Mouse (Mus musculus) olfactory bulb, adult 2 months (tissue): Measurements from ENCODE around the gene Nt5c1a.

Experiments
- CTCF ChIP-seq: fragments of 200-500 bp; IDR thresholded peaks from 2 replicates; pipeline ENCODE4 v1.5.1; 2012; ENCODE audit warnings: low read depth, mild to moderate bottlenecking, low read length, moderate library complexity; ENCODE audit not compliant: insufficient read depth
- POLR2A ChIP-seq: fragments of 200-500 bp; IDR thresholded peaks from 2 replicates; pipeline ENCODE4 v1.6.1; 2012; ENCODE audit warnings: mild to moderate bottlenecking, low read depth, low read length, moderate library complexity; ENCODE audit not compliant: insufficient read depth

DNA sequence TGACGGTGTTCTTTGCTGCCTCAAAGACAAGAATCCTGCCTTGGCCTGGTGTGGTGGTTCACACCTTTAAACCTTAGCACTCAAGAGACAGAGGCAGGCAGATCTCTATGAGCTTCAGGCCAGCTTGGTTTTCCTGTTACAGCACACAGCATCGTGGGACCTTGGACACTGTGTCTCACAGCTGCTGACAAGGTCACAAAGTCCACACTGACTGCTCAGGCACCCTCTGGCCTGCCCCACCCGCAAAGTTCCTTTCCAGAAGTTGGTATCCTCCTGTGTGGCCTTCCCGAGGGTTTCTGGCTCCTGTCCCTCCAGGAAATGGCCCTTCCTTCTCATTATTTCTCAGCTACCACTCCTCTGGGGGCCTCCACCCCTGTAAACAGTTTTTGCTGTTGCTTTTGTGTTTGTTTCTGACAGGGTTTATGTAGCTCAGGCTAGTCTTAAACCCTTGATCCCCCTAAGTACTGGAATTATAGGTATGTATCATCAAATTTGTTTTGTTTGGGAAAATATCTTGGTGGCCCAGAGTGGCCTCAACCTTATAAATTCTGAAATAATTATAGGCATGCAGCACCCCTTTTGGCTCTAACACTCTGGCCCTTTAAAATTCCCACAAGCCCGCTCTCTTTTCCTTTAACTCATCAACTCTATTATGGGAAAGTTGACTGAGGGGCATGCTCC, 60.6 kb downstream of the Nt5c1a start, which contains the start of gene Pabpc4:
- no peak for TF ChIP-seq CTCF
- no peak for TF ChIP-seq POLR2A
